Mouse (Mus musculus) cortical plate, adult 2 months (tissue): Measurements from ENCODE around the gene D330020A13Rik.

ENCODE experiments used
- CTCF ChIP-seq: fragments of 200-500 bp; IDR thresholded peaks from 2 replicates; pipeline ENCODE4 v1.5.1; 2011; ENCODE audit warnings: mild to moderate bottlenecking, control low read depth, low read length; ENCODE audit not compliant: insufficient read depth; ENCODE audit errors: extremely low read depth
- POLR2A ChIP-seq: fragments of 200-500 bp; IDR thresholded peaks from 2 replicates; pipeline ENCODE4 v1.6.1; 2011; ENCODE audit warnings: mild to moderate bottlenecking, low read length, control low read depth; ENCODE audit not compliant: insufficient read depth; ENCODE audit errors: extremely low read depth

DNA sequence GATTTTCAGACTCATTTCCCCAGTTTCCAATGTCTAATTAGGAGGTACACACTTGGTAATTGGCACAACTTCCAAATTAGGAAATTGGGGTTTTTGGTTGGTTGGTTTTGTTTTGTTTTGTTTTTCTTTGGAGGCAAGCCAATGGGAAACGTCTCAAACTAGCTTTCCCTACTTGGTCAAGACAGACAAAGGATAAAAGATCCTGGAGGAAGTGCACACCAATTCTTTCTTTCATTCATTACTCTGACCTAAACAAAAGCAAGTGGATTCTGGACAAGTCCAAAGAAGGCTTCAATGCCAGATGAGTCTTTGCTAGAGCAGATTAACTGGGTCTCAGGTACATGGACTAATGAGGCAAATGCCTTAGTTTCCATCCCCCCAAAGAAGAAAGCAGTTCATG, 49.8 kb downstream of the D330020A13Rik start:
- TF ChIP-seq POLR2A (no peak), CTCF (no peak)
